Mouse (Mus musculus): ENCODE data around the gene Col8a1. TPM values are rescaled to one million over a fixed set of nuclear protein-coding genes. Genes with fewer than 3 reads are reported as not detected.

Gene Col8a1
- total and polyA plus RNA-seq, 2 experiments from 2014 or later, result 3.5 to 7.7 TPM

- 72% methylated on average over 5 of the region's 5 CpGs for WGBS
Observed at GRCm38 (mm10) chr16:57634766-57635165, 119.8 kb downstream of the Col8a1 start.

GRCm38 (mm10) chr16:57634191-57634590, 120.3 kb downstream of the Col8a1 start:
- ATAC-seq (peak; percentile 87), DNase-seq (peak; percentile 84)
- no peaks in the 10 kb centered on the region for H3K36me3 ChIP-seq (ENCODE audit: insufficient read depth)
- TF ChIP-seq CTCF (IDR thresholded peaks at IDR 0.05; ENCODE audit: low read depth), result peak; percentile 86
- no peak overlapping the region for H3K4me2 ChIP-seq (ENCODE audit: low read depth)
- no peaks in the 10 kb centered on the region for H3K4me1 ChIP-seq (ENCODE audit: insufficient read depth)
- H3K27me3 ChIP-seq (ENCODE audit: insufficient read depth, low read length), result no peaks in the 10 kb centered on the region
- no peak overlapping the region for H3K27ac ChIP-seq (ENCODE audit: low read depth, low read length)
- H3K9ac ChIP-seq, result no peak overlapping the region
- WGBS, result 8% methylated on average over 6 of the region's 6 CpGs
- no peak overlapping the region for H3K4me3 ChIP-seq (ENCODE audit: low read depth, low read length)
- no peaks in the 10 kb centered on the region for H3K9me3 ChIP-seq (ENCODE audit: low read length)

More at GRCm38 (mm10) chr16:57634766-57635165, 119.8 kb downstream of the Col8a1 start:
- DNase-seq (no peak), ATAC-seq (no peak)
- Histone ChIP-seq H3K27ac (ENCODE audit: low read depth, low read length) (no peak overlapping the region), H3K27me3 (ENCODE audit: insufficient read depth, low read length) (no peaks in the 10 kb centered on the region), H3K4me2 (ENCODE audit: low read depth) (no peak overlapping the region), H3K4me3 (ENCODE audit: low read depth, low read length) (no peak overlapping the region), H3K9me3 (ENCODE audit: low read length) (no peaks in the 10 kb centered on the region), H3K4me1 (ENCODE audit: insufficient read depth) (no peaks in the 10 kb centered on the region), H3K9ac (no peak overlapping the region), H3K36me3 (ENCODE audit: insufficient read depth) (no peaks in the 10 kb centered on the region)
- no peak for TF ChIP-seq CTCF (IDR thresholded peaks at IDR 0.05; ENCODE audit: low read depth)

- DNase-seq (peak; percentile 71), ATAC-seq (peak; percentile 35; the same call in 1 of the 2 replicates)
- H3K27me3 ChIP-seq (ENCODE audit: insufficient read depth, low read length), result no peaks in the 10 kb centered on the region
- H3K36me3 ChIP-seq (ENCODE audit: insufficient read depth), result no peaks in the 10 kb centered on the region
- 0% methylated on average over 1 of the region's 1 CpGs for WGBS
- no peak overlapping the region for H3K4me3 ChIP-seq (ENCODE audit: low read depth, low read length)
- no peaks in the 10 kb centered on the region for H3K4me1 ChIP-seq (ENCODE audit: insufficient read depth)
- TF ChIP-seq CTCF (IDR thresholded peaks at IDR 0.05; ENCODE audit: low read depth), result peak; percentile 80
- no peak overlapping the region for H3K4me2 ChIP-seq (ENCODE audit: low read depth)
- no peak overlapping the region for H3K9ac ChIP-seq
- no peaks in the 10 kb centered on the region for H3K9me3 ChIP-seq (ENCODE audit: low read length)
- no peak overlapping the region for H3K27ac ChIP-seq (ENCODE audit: low read depth, low read length)
Observed at GRCm38 (mm10) chr16:57611768-57612167, 142.8 kb downstream of the Col8a1 start.

GRCm38 (mm10) chr16:57606444-57607227, 147.9 kb downstream of the Col8a1 start, which contains the start of gene Cmss1:
Gene Cmss1, minus strand, starts transcription at chr16:57606864.
- WGBS, result 2% methylated on average over 64 of the region's 64 CpGs
- no peak for TF ChIP-seq CTCF (IDR thresholded peaks at IDR 0.05; ENCODE audit: low read depth)
- H3K9ac ChIP-seq, result peak within 1 kb of the TSS; percentile 50
- peak within 1 kb of the TSS; percentile 74 for H3K27ac ChIP-seq (ENCODE audit: low read depth, low read length)
- no peaks in the 10 kb centered on the region for H3K9me3 ChIP-seq (ENCODE audit: low read length)
- H3K27me3 ChIP-seq (ENCODE audit: insufficient read depth, low read length), result no peaks in the 10 kb centered on the region
- H3K4me2 ChIP-seq (ENCODE audit: low read depth), result peak within 1 kb of the TSS; percentile 65
- DNase-seq (peak; percentile 94), ATAC-seq (peak; percentile 97)
- no peaks in the 10 kb centered on the region for H3K36me3 ChIP-seq (ENCODE audit: insufficient read depth)
- peak within 1 kb of the TSS; percentile 69 for H3K4me3 ChIP-seq (ENCODE audit: low read depth, low read length)
- no peaks in the 10 kb centered on the region for H3K4me1 ChIP-seq (ENCODE audit: insufficient read depth)

- no peaks in the 10 kb centered on the region for H3K27me3 ChIP-seq (ENCODE audit: insufficient read depth, low read length)
- H3K4me2 ChIP-seq (ENCODE audit: low read depth), result no peak overlapping the region
- no peak overlapping the region for H3K27ac ChIP-seq (ENCODE audit: low read depth, low read length)
- H3K4me3 ChIP-seq (ENCODE audit: low read depth, low read length), result no peak overlapping the region
- H3K9ac ChIP-seq, result no peak overlapping the region
- H3K9me3 ChIP-seq (ENCODE audit: low read length), result no peaks in the 10 kb centered on the region
- ATAC-seq, result no peak
- no peak for DNase-seq
- H3K4me1 ChIP-seq (ENCODE audit: insufficient read depth), result no peaks in the 10 kb centered on the region
- no peaks in the 10 kb centered on the region for H3K36me3 ChIP-seq (ENCODE audit: insufficient read depth)
- TF ChIP-seq CTCF (IDR thresholded peaks at IDR 0.05; ENCODE audit: low read depth), result no peak
Observed at GRCm38 (mm10) chr16:57601031-57601430, 153.5 kb downstream of the Col8a1 start.

- Histone ChIP-seq H3K9me3 (ENCODE audit: low read length) (no peaks in the 10 kb centered on the region), H3K4me2 (ENCODE audit: low read depth) (no peak overlapping the region), H3K4me1 (ENCODE audit: insufficient read depth) (no peaks in the 10 kb centered on the region), H3K27me3 (ENCODE audit: insufficient read depth, low read length) (no peaks in the 10 kb centered on the region), H3K9ac (no peak overlapping the region), H3K27ac (ENCODE audit: low read depth, low read length) (no peak overlapping the region), H3K4me3 (ENCODE audit: low read depth, low read length) (no peak overlapping the region), H3K36me3 (ENCODE audit: insufficient read depth) (no peaks in the 10 kb centered on the region)
- whole genome bisulfite sequencing, result 95% methylated on average over 4 of the region's 4 CpGs
- DNase-seq (no peak), ATAC-seq (no peak)
- TF ChIP-seq CTCF (IDR thresholded peaks at IDR 0.05; ENCODE audit: low read depth), result no peak
Observed at GRCm38 (mm10) chr16:57597295-57597957, 157.1 kb downstream of the Col8a1 start.

All from forebrain, postnatal 0 days (tissue).